In the genomic region with DNA sequence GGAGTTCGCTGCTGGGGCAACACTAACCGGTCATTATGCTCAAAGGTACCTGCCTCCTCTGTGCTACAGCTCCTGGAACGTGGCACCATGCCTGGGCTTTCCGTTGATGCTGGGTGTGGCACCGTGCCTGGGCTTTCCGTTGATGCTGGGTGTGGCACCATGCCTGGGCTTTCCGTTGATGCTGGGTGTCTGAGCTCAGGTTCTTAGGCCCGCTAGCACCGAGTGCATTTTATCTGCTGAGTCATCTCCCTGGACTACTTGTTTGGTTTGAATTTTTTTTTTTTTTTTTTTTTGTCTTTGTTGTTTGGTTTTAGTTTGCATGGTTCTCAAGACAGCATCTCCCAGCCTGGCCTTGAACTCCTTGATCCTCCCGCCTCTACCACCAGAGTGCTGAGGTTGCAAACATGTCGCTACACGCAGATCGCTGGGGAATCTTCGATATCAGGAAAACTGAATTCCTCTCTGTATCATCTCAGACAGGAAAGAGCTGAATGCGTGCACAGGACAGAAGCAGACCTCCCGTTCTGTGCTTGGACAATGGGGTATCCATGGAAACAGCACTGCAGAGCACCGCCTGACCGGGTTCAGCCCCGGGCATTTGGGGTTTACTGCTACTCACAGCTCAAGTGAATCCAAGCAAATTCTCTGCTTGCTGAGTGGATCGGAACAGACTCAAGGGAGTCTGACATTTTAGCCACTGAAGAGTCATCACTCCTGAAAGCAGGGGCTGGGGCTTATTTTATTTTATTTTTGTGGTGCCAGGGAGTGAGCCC, we compare ENCODE assay signal across 9 mouse cellular contexts. TPM values are rescaled to one million over a fixed set of nuclear protein-coding genes. Genes with fewer than 3 reads are reported as not detected.
A peak's percentile ranks its signal among the peaks of the same experiment; 100 is the strongest.
DNase-seq lines count a peak whose midpoint lies in the region; ATAC-seq lines count a peak whose summit lies in the region.
"Had no signal": no experiment of that assay in that cellular context is flagged by ENCODE, and none has a peak within 500 bp of the region (broad histone marks: within the 10 kb centered on the region; RNA-seq: fewer than 3 reads in every experiment).

No protein-coding gene starts in this region.

- DNase-seq in forebrain, embryonic 10.5 days (ENCODE audit: extremely low spot score, low spot score) = peak; percentile 71
- peak; percentile 43 for DNase-seq in adrenal gland, postnatal 14 days
- peak; percentile 72 for DNase-seq in hindbrain, embryonic 10.5 days (ENCODE audit: low spot score)
- DNase-seq in frontal cortex, postnatal 10 days (ENCODE audit: low spot score in 2 of 2) = no peak
- no peak for DNase-seq in thymus, postnatal 36 days
- no peak for DNase-seq in cerebellum, adult 11-12 months

- H3K9ac ChIP-seq in forebrain, embryonic 16.5 days (replicated peaks; ENCODE audit: low read depth, low read length) = no peak overlapping the region
- H3K9ac ChIP-seq in midbrain, embryonic 15.5 days = no peak overlapping the region
- H3K9ac ChIP-seq: limb, embryonic 13.5 days had no signal

- no peaks in the 10 kb centered on the region for H3K9me3 ChIP-seq in forebrain, embryonic 10.5 days
- H3K9me3 ChIP-seq in forebrain, embryonic 16.5 days (ENCODE audit: control insufficient read depth, low read length) = no peaks in the 10 kb centered on the region
- no peaks in the 10 kb centered on the region for H3K9me3 ChIP-seq in hindbrain, embryonic 10.5 days
- no peaks in the 10 kb centered on the region for H3K9me3 ChIP-seq in midbrain, embryonic 15.5 days
- H3K9me3 ChIP-seq: limb, embryonic 13.5 days had no signal

- H3K4me1 ChIP-seq in forebrain, embryonic 10.5 days = peaks cover 31% of the 10 kb centered on the region
- peaks cover 4% of the 10 kb centered on the region for H3K4me1 ChIP-seq in forebrain, embryonic 16.5 days (replicated peaks; ENCODE audit: control insufficient read depth, insufficient read depth, low read length)
- H3K4me1 ChIP-seq in hindbrain, embryonic 10.5 days (replicated peaks) = peaks cover 32% of the 10 kb centered on the region
- H3K4me1 ChIP-seq in midbrain, embryonic 15.5 days = peaks cover 17% of the 10 kb centered on the region
- H3K4me1 ChIP-seq: limb, embryonic 13.5 days had no signal

- no peaks in the 10 kb centered on the region for H3K27me3 ChIP-seq in forebrain, embryonic 10.5 days (ENCODE audit: poor library complexity, severe bottlenecking)
- no peaks in the 10 kb centered on the region for H3K27me3 ChIP-seq in forebrain, embryonic 16.5 days (replicated peaks; ENCODE audit: control insufficient read depth, insufficient read depth, low read length)
- no peaks in the 10 kb centered on the region for H3K27me3 ChIP-seq in hindbrain, embryonic 10.5 days (ENCODE audit: insufficient read depth, poor library complexity, severe bottlenecking)
- no peaks in the 10 kb centered on the region for H3K27me3 ChIP-seq in midbrain, embryonic 15.5 days (replicated peaks)
- H3K27me3 ChIP-seq: limb, embryonic 13.5 days had no signal

- no peak overlapping the region for H3K4me2 ChIP-seq in forebrain, embryonic 16.5 days (ENCODE audit: low read length)
- peak overlapping the region; percentile 21; the same call in 1 of the 2 replicates for H3K4me2 ChIP-seq in midbrain, embryonic 15.5 days
- H3K4me2 ChIP-seq: limb, embryonic 13.5 days had no signal

- no peaks in the 10 kb centered on the region for H3K36me3 ChIP-seq in forebrain, embryonic 10.5 days (replicated peaks)
- no peaks in the 10 kb centered on the region for H3K36me3 ChIP-seq in forebrain, embryonic 16.5 days (ENCODE audit: control insufficient read depth, insufficient read depth)
- H3K36me3 ChIP-seq in hindbrain, embryonic 10.5 days = no peaks in the 10 kb centered on the region
- no peaks in the 10 kb centered on the region for H3K36me3 ChIP-seq in midbrain, embryonic 15.5 days (replicated peaks)
- H3K36me3 ChIP-seq: limb, embryonic 13.5 days had no signal

- WGBS in forebrain, embryonic 10.5 days = 50% methylated on average over 20 of the region's 20 CpGs
- WGBS in forebrain, embryonic 16.5 days = 25% methylated on average over 20 of the region's 20 CpGs
- WGBS in hindbrain, embryonic 10.5 days = 49% methylated on average over 20 of the region's 20 CpGs
- 29% methylated on average over 20 of the region's 20 CpGs for WGBS in midbrain, embryonic 15.5 days

- peak overlapping the region; percentile 28 for H3K4me3 ChIP-seq in forebrain, embryonic 10.5 days
- H3K4me3 ChIP-seq in forebrain, embryonic 16.5 days (replicated peaks; ENCODE audit: low read length) = no peak overlapping the region
- peak overlapping the region; percentile 28 for H3K4me3 ChIP-seq in hindbrain, embryonic 10.5 days
- H3K4me3 ChIP-seq in midbrain, embryonic 15.5 days = no peak overlapping the region
- H3K4me3 ChIP-seq: limb, embryonic 13.5 days had no signal

- ATAC-seq in forebrain, embryonic 16.5 days = no peak
- ATAC-seq in midbrain, embryonic 15.5 days (replicated peaks) = peak; percentile 80; the same call in 1 of the 2 replicates

- H3K27ac ChIP-seq in forebrain, embryonic 10.5 days = peak overlapping the region; percentile 83
- no peak overlapping the region for H3K27ac ChIP-seq in forebrain, embryonic 16.5 days (ENCODE audit: low read length)
- peak overlapping the region; percentile 83 for H3K27ac ChIP-seq in hindbrain, embryonic 10.5 days
- H3K27ac ChIP-seq in midbrain, embryonic 15.5 days = peak overlapping the region; percentile 77
- H3K27ac ChIP-seq: limb, embryonic 13.5 days had no signal

RNA-seq across cellular contexts. Expression of a gene that starts 36.4 kb away (rescaled TPM):
- polyA plus RNA-seq in forebrain, embryonic 10.5 days (2016; fragmentation: Nextera tagmentation; extraction: Ambion mirVana) = 0.11 and 0.16 TPM in 2 replicates
- 0.72 and 0.96 TPM in 2 replicates for polyA plus RNA-seq in forebrain, embryonic 16.5 days (2015; fragmentation: Nextera tagmentation; extraction: Ambion mirVana)
- 4.3 and 4.8 TPM in 2 replicates for total RNA-seq in adrenal gland, postnatal 14 days (2021)
- 0.11 and 0.24 TPM in 2 replicates for polyA plus RNA-seq in hindbrain, embryonic 10.5 days (2016; fragmentation: Nextera tagmentation; extraction: Ambion mirVana)
- 1.7 and 1.8 TPM in 2 replicates for polyA plus RNA-seq in midbrain, embryonic 15.5 days (2015; fragmentation: Nextera tagmentation; extraction: Ambion mirVana)

RNA-seq across cellular contexts. Expression of a gene that starts 46.1 kb away (rescaled TPM):
- 15.2 and 17.6 TPM in 2 replicates for polyA plus RNA-seq in forebrain, embryonic 10.5 days (2016; fragmentation: Nextera tagmentation; extraction: Ambion mirVana)
- 4.6 and 6.4 TPM in 2 replicates for polyA plus RNA-seq in forebrain, embryonic 16.5 days (2015; fragmentation: Nextera tagmentation; extraction: Ambion mirVana)
- total RNA-seq in adrenal gland, postnatal 14 days (2021) = 1.1 and 4.4 TPM in 2 replicates
- 13.3 and 16.2 TPM in 2 replicates for polyA plus RNA-seq in hindbrain, embryonic 10.5 days (2016; fragmentation: Nextera tagmentation; extraction: Ambion mirVana)
- 9.5 and 10.8 TPM in 2 replicates for polyA plus RNA-seq in midbrain, embryonic 15.5 days (2015; fragmentation: Nextera tagmentation; extraction: Ambion mirVana)

Comparison
In these comparisons a context has a peak if more than half of its experiments do, and no peak if none do; other contexts are left out.
1. H3K4me3 ChIP-seq: peak in forebrain, embryonic 10.5 days (single experiment) and hindbrain, embryonic 10.5 days (single experiment); none in forebrain, embryonic 16.5 days (single experiment) and midbrain, embryonic 15.5 days (single experiment).
2. DNase-seq: peak in forebrain, embryonic 10.5 days (single experiment), adrenal gland, postnatal 14 days (single experiment) and hindbrain, embryonic 10.5 days (single experiment); none in frontal cortex, postnatal 10 days (0 of 2), thymus, postnatal 36 days (0 of 2) and cerebellum, adult 11-12 months (single experiment).